Mouse (Mus musculus): ENCODE measurements around the gene 2310050C09Rik.

The 2310050C09Rik gene

GRCm38 (mm10) chr3:92870116-92870515, at the start of gene 2310050C09Rik:
TSS of gene 2310050C09Rik (minus strand) at chr3:92870216.
- DNase-seq (ENCODE audit: low spot score in 2 of 2), result no peak

DNA sequence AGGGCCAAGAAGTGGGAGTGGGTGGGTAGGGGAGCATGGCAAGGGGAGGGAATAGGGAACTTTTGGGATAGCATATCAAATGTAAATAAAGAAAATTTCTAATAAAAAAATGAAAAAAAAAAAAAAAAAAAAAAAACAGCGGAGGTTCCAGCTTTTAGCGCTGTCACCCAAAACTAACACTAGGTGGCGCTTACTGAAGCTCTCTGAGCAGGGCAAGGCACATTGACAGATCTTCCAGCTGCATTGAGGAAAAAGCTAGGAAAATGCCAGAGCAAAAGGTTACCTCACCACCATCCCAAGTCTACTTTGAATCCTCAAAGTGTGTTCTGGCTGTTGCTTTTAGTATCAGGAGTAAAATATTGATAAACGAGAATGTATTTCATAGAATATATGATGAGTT, 37.6 kb upstream of the 2310050C09Rik start:
- DNase-seq (ENCODE audit: low spot score in 2 of 2), result peak; percentile 12 to 38

DNA sequence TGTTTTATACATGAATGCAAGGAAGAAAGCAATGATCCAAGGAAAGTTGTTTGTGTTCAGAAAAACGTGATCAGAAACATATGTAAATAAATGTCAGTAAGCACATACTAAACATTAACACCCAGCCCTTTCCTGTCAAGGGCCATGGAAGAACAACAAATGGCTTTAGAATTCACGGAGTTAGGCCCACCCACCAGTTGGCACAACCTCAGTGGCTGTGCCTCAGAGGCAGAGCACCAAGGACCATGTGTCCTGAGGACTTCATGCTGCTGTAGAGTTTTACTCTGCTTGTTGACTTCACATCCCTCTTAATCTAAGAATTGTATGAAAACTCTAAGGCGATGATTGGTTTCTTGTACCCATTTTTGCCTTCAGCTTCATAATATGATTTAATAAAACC, 35.2 kb upstream of the 2310050C09Rik start:
- no peak for DNase-seq (ENCODE audit: low spot score in 2 of 2)

- DNase-seq (ENCODE audit: low spot score in 2 of 2), result no peak
Observed at GRCm38 (mm10) chr3:92903640-92904039, 33.6 kb upstream of the 2310050C09Rik start.

- DNase-seq (ENCODE audit: low spot score in 2 of 2), result peak; percentile 34 to 67
Observed at GRCm38 (mm10) chr3:92902992-92903391, 33.0 kb upstream of the 2310050C09Rik start.

- DNase-seq (ENCODE audit: low spot score in 2 of 2), result no peak
Observed at GRCm38 (mm10) chr3:92894489-92894888, 24.5 kb upstream of the 2310050C09Rik start.

DNA sequence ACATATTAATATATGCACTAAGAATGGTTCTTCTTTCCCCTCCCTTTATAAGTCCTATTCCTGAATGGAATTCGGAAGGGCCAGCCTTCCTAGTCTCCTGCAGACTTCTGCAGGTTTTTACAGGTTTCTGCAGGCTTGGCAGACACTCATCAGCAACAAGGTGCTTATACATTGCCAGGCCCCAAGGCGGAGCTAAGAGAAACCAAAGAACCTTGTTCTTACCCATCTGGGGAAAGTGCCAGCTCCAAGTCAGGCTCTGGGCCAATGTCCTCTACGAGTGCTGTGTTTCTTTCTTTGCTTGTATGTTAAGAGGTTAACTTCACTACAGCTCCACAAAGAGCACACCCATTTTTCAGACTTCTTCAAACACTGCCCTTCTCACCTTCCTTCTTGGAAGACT, 24.0 kb upstream of the 2310050C09Rik start:
- DNase-seq (ENCODE audit: low spot score in 2 of 2), result no peak

- peak; percentile 10 to 15 for DNase-seq (ENCODE audit: low spot score in 2 of 2)
Observed at GRCm38 (mm10) chr3:92874180-92874579, 4.2 kb upstream of the 2310050C09Rik start.

DNA sequence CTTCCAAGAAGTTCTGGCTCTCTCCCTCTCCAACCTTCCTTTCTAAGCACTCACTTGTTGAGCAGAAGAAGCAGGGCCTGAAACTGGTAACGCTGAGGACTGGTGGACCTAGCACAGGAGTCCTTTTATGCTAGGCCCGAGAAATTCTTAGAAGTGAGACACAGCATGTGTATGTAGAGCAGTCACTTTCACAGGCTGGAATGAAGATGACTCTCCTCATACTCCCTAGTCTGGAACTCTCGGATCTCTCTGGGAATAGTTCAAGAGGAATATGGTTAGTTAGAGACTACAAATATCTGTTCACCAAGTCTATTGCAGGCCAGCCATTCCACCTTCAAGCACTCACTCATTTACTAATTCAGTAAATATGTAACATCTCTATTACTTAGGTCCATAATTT, 18.8 kb downstream of the 2310050C09Rik start, which contains the start of gene Lce1l:
Gene Lce1l, minus strand, starts transcription at position 101 of the 400 bp plus-strand sequence.
- DNase-seq (ENCODE audit: low spot score in 2 of 2), result no peak

DNA sequence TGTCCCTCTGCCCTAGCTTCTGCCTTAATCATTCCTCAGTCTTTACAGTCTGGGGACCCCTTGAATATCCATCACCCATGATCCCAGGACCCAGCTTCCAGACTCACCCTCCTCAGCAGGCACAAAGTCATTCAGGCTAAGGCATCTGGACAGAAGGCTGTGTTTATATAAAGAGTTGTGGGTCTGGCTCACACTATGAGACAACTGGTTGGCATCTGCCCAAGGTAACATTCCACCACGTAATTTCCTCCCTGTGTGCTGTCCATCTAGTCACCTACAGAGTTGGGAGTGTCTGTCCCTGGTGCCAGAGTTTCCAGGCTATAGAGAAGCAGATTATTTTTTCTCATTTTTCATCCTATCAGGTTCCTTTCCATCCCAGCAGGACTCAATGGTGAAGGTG, 42.9 kb downstream of the 2310050C09Rik start, which contains the start of gene Kprp:
Gene Kprp, minus strand, starts transcription at position 140 of the 400 bp plus-strand sequence.
- DNase-seq (ENCODE audit: low spot score in 2 of 2), result no peak

DNA sequence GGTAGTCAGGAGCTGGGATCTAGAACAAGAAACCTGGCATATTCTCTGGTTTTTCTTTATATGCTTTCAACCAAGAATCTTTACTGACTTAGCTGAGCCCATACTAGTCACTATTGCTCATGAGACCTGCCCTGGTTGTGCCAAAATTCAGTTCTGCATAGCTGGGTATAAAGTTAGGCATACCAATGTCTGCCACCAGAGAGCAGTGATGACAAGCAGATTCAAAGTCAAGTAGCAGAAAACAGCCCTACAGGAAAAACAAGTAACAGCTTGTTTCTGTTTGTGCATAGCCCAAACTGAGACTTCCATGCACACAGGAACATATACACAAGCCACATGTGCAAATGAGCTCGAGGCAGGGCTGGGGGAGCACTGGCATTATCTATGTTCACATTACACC, 44.2 kb downstream of the 2310050C09Rik start:
- peak in 1 of 2 experiments; percentile 4 for DNase-seq (ENCODE audit: low spot score in 2 of 2)

Data from right cerebral cortex, adult 2 months (tissue).